Mouse (Mus musculus) erythroblast, embryonic 14.5 days (primary cell): ENCODE data around the gene Gm8356.
"Not testable (repeated sequence)": the region's sequence is repeated elsewhere in the genome, so short reads cannot be mapped to it uniquely, and the experiment has no call there.

ENCODE experiments used
- GATA1 ChIP-seq: IDR thresholded peaks from 2 replicates; pipeline ENCODE4 v1.6.1; 2012; ENCODE audit warnings: low read length, inconsistent platforms, mixed read lengths
- TAL1 ChIP-seq: IDR thresholded peaks from 3 replicates; pipeline ENCODE4 v1.6.1; 2012; ENCODE audit warnings: low read length, inconsistent platforms, mixed read lengths

DNA sequence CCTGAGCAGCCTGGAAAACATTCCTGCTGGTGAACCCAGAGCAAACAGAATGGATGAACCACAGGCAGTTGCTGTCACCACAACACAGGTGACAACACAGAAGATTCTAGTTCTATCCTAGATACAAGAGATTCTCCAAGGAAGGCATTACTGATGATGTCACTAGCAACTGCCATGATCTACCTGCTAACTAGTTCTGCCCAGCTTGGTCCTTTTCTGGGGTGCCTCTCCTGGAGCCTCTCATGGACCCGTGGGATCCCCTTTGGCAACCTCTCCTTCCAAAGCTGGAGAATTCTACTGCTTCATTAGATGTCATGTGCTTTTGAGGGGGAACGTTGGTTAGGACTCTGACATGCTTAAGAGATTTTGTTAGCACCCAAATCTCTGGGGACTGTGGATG lies at the start of gene Gm8356:
- not testable (repeated sequence) for TF ChIP-seq GATA1, TAL1
